Mouse (Mus musculus): ENCODE measurements around the gene Mrgprb1. TPM values are rescaled to one million over a fixed set of nuclear protein-coding genes. Genes with fewer than 3 reads are reported as not detected.
"Not testable (repeated sequence)": the region's sequence is repeated elsewhere in the genome, so short reads cannot be mapped to it uniquely, and the experiment has no call there.

Gene Mrgprb1
- not detected in 2 replicates for polyA plus RNA-seq (2015; fragmentation: Nextera tagmentation; extraction: Ambion mirVana)

GRCm38 (mm10) chr7:48456242-48456641, at the start of gene Mrgprb1:
Gene Mrgprb1, minus strand, starts transcription at chr7:48456342.
- Histone ChIP-seq H3K27ac (no peak within 1 kb of the TSS), H3K36me3 (no peaks in the 10 kb centered on the region), H3K9ac (replicated peaks) (no peak within 1 kb of the TSS), H3K4me3 (replicated peaks) (no peak within 1 kb of the TSS), H3K9me3 (peaks cover 18% of the 10 kb centered on the region), H3K4me1 (replicated peaks) (no peaks in the 10 kb centered on the region), H3K4me2 (replicated peaks) (no peak within 1 kb of the TSS), H3K27me3 (no peaks in the 10 kb centered on the region)
- ATAC-seq: no peak
- WGBS: 88% methylated on average over 3 of the region's 3 CpGs

- no peak for ATAC-seq
- Histone ChIP-seq H3K27me3 (no peaks in the 10 kb centered on the region), H3K27ac (no peak within 1 kb of the TSS), H3K4me1 (replicated peaks) (no peaks in the 10 kb centered on the region), H3K36me3 (no peaks in the 10 kb centered on the region), H3K9me3 (peaks cover 16% of the 10 kb centered on the region), H3K4me2 (replicated peaks) (no peak within 1 kb of the TSS), H3K4me3 (replicated peaks) (no peak within 1 kb of the TSS), H3K9ac (replicated peaks) (no peak within 1 kb of the TSS)
Observed at GRCm38 (mm10) chr7:48499221-48499620, 43.1 kb upstream of the Mrgprb1 start, which contains the start of gene Mrgprx2. Gene Mrgprx2, minus strand, starts transcription at chr7:48499321.

GRCm38 (mm10) chr7:48436581-48436980, 19.6 kb downstream of the Mrgprb1 start:
- H3K9me3 ChIP-seq: peaks cover 29% of the 10 kb centered on the region; the same call in 1 of the 2 replicates
- H3K9ac ChIP-seq (replicated peaks): no peak overlapping the region
- H3K4me3 ChIP-seq (replicated peaks): no peak overlapping the region
- H3K27ac ChIP-seq: no peak overlapping the region
- no peak for ATAC-seq
- no peak overlapping the region for H3K4me2 ChIP-seq (replicated peaks)
- H3K4me1 ChIP-seq (replicated peaks): no peaks in the 10 kb centered on the region
- 50% methylated on average over 3 of the region's 3 CpGs for WGBS
- H3K36me3 ChIP-seq: no peaks in the 10 kb centered on the region
- no peaks in the 10 kb centered on the region for H3K27me3 ChIP-seq

- WGBS: 85% methylated on average over 3 of the region's 3 CpGs
- H3K9ac ChIP-seq (replicated peaks); H3K27me3 ChIP-seq; H3K36me3 ChIP-seq; H3K4me1 ChIP-seq (replicated peaks); ATAC-seq; H3K4me3 ChIP-seq (replicated peaks); H3K4me2 ChIP-seq (replicated peaks); H3K27ac ChIP-seq: not testable (repeated sequence)
- peaks cover 26% of the 10 kb centered on the region; the same call in 1 of the 2 replicates for H3K9me3 ChIP-seq
Observed at GRCm38 (mm10) chr7:48435936-48436335, 20.2 kb downstream of the Mrgprb1 start.

Other genes starting within 250 kb of the Mrgprb1 start
- gene Mrgprb8, start 67.8 kb downstream of the Mrgprb1 start, polyA plus RNA-seq (2015; fragmentation: Nextera tagmentation; extraction: Ambion mirVana): not detected in 2 replicates
- gene Mrgprx2, start 43.0 kb upstream of the Mrgprb1 start, polyA plus RNA-seq (2015; fragmentation: Nextera tagmentation; extraction: Ambion mirVana): not detected in 2 replicates
- not detected in 2 replicates for gene Mrgprb2, start 101.7 kb upstream of the Mrgprb1 start, polyA plus RNA-seq (2015; fragmentation: Nextera tagmentation; extraction: Ambion mirVana)
- gene Mrgprb3, start 187.5 kb upstream of the Mrgprb1 start, polyA plus RNA-seq (2015; fragmentation: Nextera tagmentation; extraction: Ambion mirVana): not detected in 2 replicates